Comparison of ENCODE assay signal across 10 mouse cellular contexts in the genomic region with DNA sequence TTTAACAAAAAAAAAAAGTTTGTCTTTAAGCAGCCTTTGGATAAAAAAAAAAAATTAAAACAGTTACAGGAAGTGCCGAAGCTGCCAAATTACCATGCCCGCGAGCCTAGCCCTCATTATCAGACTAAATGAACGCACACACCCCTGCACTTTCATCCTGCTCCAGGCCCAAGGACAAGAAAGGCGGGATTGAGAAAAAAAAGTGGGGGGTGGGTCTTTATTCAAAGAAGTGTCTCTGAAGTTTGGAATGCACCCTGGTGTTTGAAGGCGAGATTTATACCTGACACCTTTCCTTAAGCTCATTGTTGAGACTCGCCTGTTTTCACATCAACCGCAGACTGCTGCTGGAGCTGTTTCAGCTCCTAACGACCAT. TPM values are rescaled to one million over a fixed set of nuclear protein-coding genes. Genes with fewer than 3 reads are reported as not detected.
DNase-seq lines count a peak whose midpoint lies in the region; ATAC-seq lines count a peak whose summit lies in the region.
"Had no signal": no experiment of that assay in that cellular context is flagged by ENCODE, and none has a peak within 500 bp of the region (broad histone marks: within the 10 kb centered on the region; RNA-seq: fewer than 3 reads in every experiment).

No protein-coding gene starts in this region.

- H3K4me3 ChIP-seq in heart, embryonic 13.5 days: no peak overlapping the region
- no peak overlapping the region for H3K4me3 ChIP-seq in forebrain, embryonic 16.5 days (replicated peaks; ENCODE audit: low read length)

- H3K27me3 ChIP-seq in heart, embryonic 13.5 days (replicated peaks): no peaks in the 10 kb centered on the region; the same call in 1 of the 2 replicates
- peaks cover 18% of the 10 kb centered on the region; the same call in 1 of the 2 replicates for H3K27me3 ChIP-seq in forebrain, embryonic 16.5 days (replicated peaks; ENCODE audit: control insufficient read depth, insufficient read depth, low read length)

- no peak for ATAC-seq in heart, embryonic 13.5 days (ENCODE audit: extremely low read depth, insufficient number of reproducible peaks, low FRiP score, low TSS enrichment)
- peak; percentile 64 for ATAC-seq in forebrain, embryonic 16.5 days
- peak; percentile 49; the same call in 1 of the 2 replicates for ATAC-seq in megakaryocyte-erythroid progenitor cell, adult 5-6 weeks (replicated peaks; ENCODE audit: low FRiP score, low TSS enrichment, poor library complexity, severe bottlenecking)

- H3K36me3 ChIP-seq in heart, embryonic 13.5 days: no peaks in the 10 kb centered on the region
- H3K36me3 ChIP-seq in forebrain, embryonic 16.5 days (ENCODE audit: control insufficient read depth, insufficient read depth): no peaks in the 10 kb centered on the region

- peak overlapping the region; percentile 63 for H3K4me2 ChIP-seq in heart, embryonic 13.5 days
- peak overlapping the region; percentile 14 for H3K4me2 ChIP-seq in forebrain, embryonic 16.5 days (ENCODE audit: low read length)

- H3K9ac ChIP-seq in heart, embryonic 13.5 days: peak overlapping the region; percentile 50
- no peak overlapping the region for H3K9ac ChIP-seq in forebrain, embryonic 16.5 days (replicated peaks; ENCODE audit: low read depth, low read length)

- peaks cover 27% of the 10 kb centered on the region for H3K4me1 ChIP-seq in heart, embryonic 13.5 days
- peaks cover 19% of the 10 kb centered on the region for H3K4me1 ChIP-seq in forebrain, embryonic 16.5 days (replicated peaks; ENCODE audit: control insufficient read depth, insufficient read depth, low read length)

- DNase-seq in heart, adult 11 months: no peak
- DNase-seq in ES-CJ7 (ENCODE audit: low read depth, low spot score): peak; percentile 34
- no peak for DNase-seq in testis, postnatal 14 days (ENCODE audit: low spot score)
- no peak for DNase-seq in gastrocnemius, adult 18-20 months (ENCODE audit: low spot score)
- DNase-seq in spleen, postnatal 36 days (ENCODE audit: low spot score in 2 of 2): no peak

- 14% methylated on average over 9 of the region's 9 CpGs for WGBS in heart, embryonic 13.5 days
- WGBS in forebrain, embryonic 16.5 days: under 1% methylated on average over 9 of the region's 9 CpGs

- H3K27ac ChIP-seq in heart, embryonic 13.5 days (replicated peaks): no peak overlapping the region
- no peak overlapping the region for H3K27ac ChIP-seq in forebrain, embryonic 16.5 days (ENCODE audit: low read length)
- H3K27ac ChIP-seq: macrophage had no signal

- H3K9me3 ChIP-seq in heart, embryonic 13.5 days: no peaks in the 10 kb centered on the region
- H3K9me3 ChIP-seq in forebrain, embryonic 16.5 days (ENCODE audit: control insufficient read depth, low read length): no peaks in the 10 kb centered on the region

RNA-seq across cellular contexts. Expression of a gene that starts 23.4 kb away (rescaled TPM):
- 0.06 and 0.07 TPM in 2 replicates for polyA plus RNA-seq in heart, embryonic 13.5 days (2015; fragmentation: Nextera tagmentation; extraction: Ambion mirVana)
- polyA plus RNA-seq in forebrain, embryonic 16.5 days (2015; fragmentation: Nextera tagmentation; extraction: Ambion mirVana): 0.84 and 0.87 TPM in 2 replicates
- total RNA-seq in megakaryocyte-erythroid progenitor cell, adult 5-6 weeks (2014; fragmentation: Nextera tagmentation): not detected in 2 replicates
- not detected in 2 replicates for total RNA-seq in megakaryocyte-erythroid progenitor cell, adult 5-6 weeks (2017)
- total RNA-seq in gastrocnemius, adult 18-20 months (2021): under 1 TPM in 1 of 2 experiments, not detected in 1; 0.14 TPM
- polyA plus RNA-seq: C2C12, macrophage had no signal
